Mouse (Mus musculus) intestine, embryonic 14.5 days (tissue): Measurements from ENCODE around the gene Fam69b. TPM values are rescaled to one million over a fixed set of nuclear protein-coding genes. Genes with fewer than 3 reads are reported as not detected.

Experiments
- ATAC-seq: fragments of 200-750 bp; cut with Nextera tagmentation; replicated peaks from 2 replicates; pipeline ENCODE4 v1.8.0; 2017; ENCODE audit warnings: low read depth, moderate number of reproducible peaks, moderate TSS enrichment, moderate library complexity; ENCODE audit not compliant: low FRiP score, low TSS enrichment
- DNase-seq: peaks from one replicate; pipeline ENCODE4 v3.0.0-alpha.2; 2018; ENCODE audit warnings: low spot score
- H3K27ac ChIP-seq: fragments of 300-500 bp; sonication (generic); 2 replicates; pipeline ENCODE4 v1.5.1; 2014; ENCODE audit warnings: low read depth, mild to moderate bottlenecking, control low read depth
- H3K27me3 ChIP-seq: fragments of 300-500 bp; sonication (generic); replicated peaks from 2 replicates; pipeline ENCODE4 v1.6.1; 2014; ENCODE audit warnings: low read length, control low read depth; ENCODE audit not compliant: control insufficient read depth, insufficient read depth
- H3K36me3 ChIP-seq: fragments of 300-500 bp; sonication (generic); 2 replicates; pipeline ENCODE4 v1.6.1; 2014; ENCODE audit warnings: low read length, control low read depth; ENCODE audit not compliant: control insufficient read depth, insufficient read depth
- H3K4me1 ChIP-seq: fragments of 300-500 bp; sonication (generic); replicated peaks from 2 replicates; pipeline ENCODE4 v1.6.1; 2014; ENCODE audit warnings: low read length, control low read depth, mixed read lengths; ENCODE audit not compliant: control insufficient read depth, insufficient read depth
- H3K4me2 ChIP-seq: fragments of 300-500 bp; sonication (generic); 2 replicates; pipeline ENCODE4 v1.6.1; 2014; ENCODE audit warnings: low read length
- H3K4me3 ChIP-seq: fragments of 300-500 bp; sonication (generic); 2 replicates; pipeline ENCODE4 v1.5.1; 2014; ENCODE audit warnings: low read depth, low read length, control low read depth, mixed read lengths
- H3K9ac ChIP-seq: fragments of 300-500 bp; sonication (generic); 2 replicates; pipeline ENCODE4 v1.6.1; 2014; ENCODE audit warnings: mild to moderate bottlenecking, low read length
- H3K9me3 ChIP-seq: fragments of 300-500 bp; sonication (generic); 2 replicates; pipeline ENCODE4 v1.6.1; 2016; ENCODE audit warnings: low read length, control low read depth; ENCODE audit not compliant: control insufficient read depth
- WGBS: fragments of 180-500 bp; shearing (Covaris S2); extraction: QIAGEN DNeasy Blood & Tissue Kit; methylation state at CpG from one replicate; pipeline ENCODE4 v1.1.7; 2014; 5-methylcytosine and 5-hydroxymethylcytosine counted together
- polyA plus RNA-seq: library from polyadenylated mRNA; unstranded; fragments of >200 nt; fragmentation: Nextera tagmentation; extraction: Ambion mirVana; gene quantifications from 2 replicates; pipeline ENCODE4 v1.2.1, GENCODE M21; 2014

Gene Fam69b
- polyA plus RNA-seq, result 39.7 and 41.3 TPM in 2 replicates

GRCm38 (mm10) chr2:26627921-26628739 is at the start of gene Fam69b:
Fam69b (plus strand) TSS chr2:26628457.
- H3K4me3 ChIP-seq, result peak within 1 kb of the TSS; percentile 69
- ATAC-seq, result peak; percentile 60
- H3K9me3 ChIP-seq, result no peaks in the 10 kb centered on the region
- H3K36me3 ChIP-seq, result no peaks in the 10 kb centered on the region
- peak; percentile 84 for DNase-seq
- H3K4me1 ChIP-seq, result peaks cover 21% of the 10 kb centered on the region
- WGBS, result under 1% methylated on average over 69 of the region's 70 CpGs
- peak within 1 kb of the TSS; percentile 91 for H3K9ac ChIP-seq
- H3K27me3 ChIP-seq, result no peaks in the 10 kb centered on the region
- H3K4me2 ChIP-seq, result peak within 1 kb of the TSS; percentile 98
- peak within 1 kb of the TSS; percentile 67 for H3K27ac ChIP-seq

GRCm38 (mm10) chr2:26579714-26580113 is 48.5 kb upstream of the Fam69b start, which contains the start of gene Egfl7:
Egfl7 (plus strand) TSS chr2:26580014.
- H3K4me2 ChIP-seq, result no peak within 1 kb of the TSS
- DNase-seq, result no peak
- WGBS, result 93% methylated on average over 1 of the region's 1 CpGs

DNA sequence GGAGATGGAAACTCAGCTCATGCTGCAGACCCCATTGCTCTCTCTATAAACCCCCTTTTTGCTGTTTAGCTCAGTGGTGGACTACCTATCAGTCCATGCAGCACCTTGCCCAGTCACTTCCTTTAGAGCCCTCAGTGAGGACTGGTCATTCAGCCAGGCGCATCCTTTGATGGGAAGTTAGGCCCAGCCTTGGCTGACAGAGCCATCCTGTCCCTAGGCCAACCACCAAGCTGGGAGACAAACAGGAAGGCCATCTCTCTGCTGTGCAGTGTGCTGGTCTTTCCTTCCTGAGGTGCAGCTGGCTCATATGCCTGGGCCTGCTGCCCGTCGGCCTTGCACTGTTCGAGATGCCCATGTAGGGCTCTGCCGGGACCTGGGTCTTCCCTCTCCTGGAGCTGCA is 47.5 kb upstream of the Fam69b start:
- H3K27ac ChIP-seq, result no peak overlapping the region
- DNase-seq (no peak), ATAC-seq (no peak)
- no peak overlapping the region for H3K9ac ChIP-seq
- H3K4me3 ChIP-seq, result no peak overlapping the region
- no peaks in the 10 kb centered on the region for H3K27me3 ChIP-seq
- 85% methylated on average over 5 of the region's 5 CpGs for WGBS
- no peak overlapping the region for H3K4me2 ChIP-seq
- H3K4me1 ChIP-seq, result peaks cover 6% of the 10 kb centered on the region; the same call in 1 of the 2 replicates
- no peaks in the 10 kb centered on the region for H3K9me3 ChIP-seq
- no peaks in the 10 kb centered on the region for H3K36me3 ChIP-seq

More at GRCm38 (mm10) chr2:26579714-26580113, 48.5 kb upstream of the Fam69b start, which contains the start of gene Egfl7:
- Histone ChIP-seq H3K27me3 (no peaks in the 10 kb centered on the region), H3K4me3 (no peak within 1 kb of the TSS), H3K27ac (peak within 1 kb of the TSS; percentile 2; the same call in 1 of the 2 replicates), H3K4me1 (peaks cover 6% of the 10 kb centered on the region; the same call in 1 of the 2 replicates), H3K36me3 (no peaks in the 10 kb centered on the region), H3K9me3 (no peaks in the 10 kb centered on the region), H3K9ac (no peak within 1 kb of the TSS)
- ATAC-seq, result no peak

DNA sequence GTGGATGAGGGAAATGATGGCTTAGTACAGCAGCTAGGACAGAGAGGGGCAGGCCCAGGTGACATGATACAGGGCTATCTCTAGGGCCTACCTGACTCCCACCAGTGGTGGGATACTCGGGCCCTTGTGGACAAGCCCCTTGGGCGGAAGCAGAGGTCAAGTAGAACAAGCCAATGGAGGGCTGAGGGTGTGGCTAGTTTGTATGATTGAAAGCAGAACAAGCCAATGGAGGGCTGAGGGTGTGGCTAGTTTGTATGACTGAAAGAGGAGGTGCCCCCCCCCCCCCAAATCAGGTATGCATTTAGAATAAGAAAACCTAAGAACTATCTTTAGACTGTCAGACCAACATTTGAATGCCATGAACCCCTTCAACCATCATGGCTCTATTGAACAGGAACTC is 46.1 kb upstream of the Fam69b start:
- H3K36me3 ChIP-seq, result no peaks in the 10 kb centered on the region
- ATAC-seq, result no peak
- H3K27me3 ChIP-seq, result no peaks in the 10 kb centered on the region
- H3K4me3 ChIP-seq, result no peak overlapping the region
- no peak overlapping the region for H3K27ac ChIP-seq
- WGBS, result 66% methylated on average over 2 of the region's 2 CpGs
- no peak overlapping the region for H3K4me2 ChIP-seq
- DNase-seq, result no peak
- peaks cover 6% of the 10 kb centered on the region; the same call in 1 of the 2 replicates for H3K4me1 ChIP-seq
- H3K9me3 ChIP-seq, result no peaks in the 10 kb centered on the region
- no peak overlapping the region for H3K9ac ChIP-seq

DNA sequence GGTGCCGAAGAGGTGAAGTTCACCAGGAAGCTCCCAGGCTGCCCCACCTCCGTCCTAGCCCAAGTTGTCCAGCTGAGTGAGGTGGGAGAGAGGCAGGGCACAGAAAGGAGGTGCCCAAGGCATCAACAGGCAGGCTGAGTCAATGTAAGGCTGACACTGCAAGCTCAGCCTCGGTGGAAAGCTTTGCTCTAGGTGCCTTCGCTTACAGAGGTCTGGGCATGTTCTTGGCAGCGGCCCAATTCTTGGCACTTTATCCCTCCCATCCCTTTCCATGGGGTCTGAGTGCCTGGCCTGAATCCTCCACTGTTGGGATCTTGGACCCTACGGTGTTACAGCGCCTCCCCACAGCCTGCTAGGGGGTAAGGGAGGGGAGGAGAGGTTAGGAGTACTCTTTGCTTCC is 45.5 kb upstream of the Fam69b start:
- H3K9me3 ChIP-seq, result no peaks in the 10 kb centered on the region
- ATAC-seq (no peak), DNase-seq (no peak)
- H3K4me3 ChIP-seq, result no peak overlapping the region
- H3K9ac ChIP-seq, result no peak overlapping the region
- 85% methylated on average over 7 of the region's 7 CpGs for WGBS
- peak overlapping the region; percentile 38; the same call in 1 of the 2 replicates for H3K27ac ChIP-seq
- H3K4me1 ChIP-seq, result peaks cover 6% of the 10 kb centered on the region; the same call in 1 of the 2 replicates
- H3K4me2 ChIP-seq, result no peak overlapping the region
- no peaks in the 10 kb centered on the region for H3K36me3 ChIP-seq
- H3K27me3 ChIP-seq, result no peaks in the 10 kb centered on the region

GRCm38 (mm10) chr2:26583640-26584039 is 44.6 kb upstream of the Fam69b start:
- H3K9me3 ChIP-seq, result no peaks in the 10 kb centered on the region
- peak overlapping the region; percentile 15; the same call in 1 of the 2 replicates for H3K4me3 ChIP-seq
- DNase-seq (no peak), ATAC-seq (no peak)
- 40% methylated on average over 11 of the region's 11 CpGs for WGBS
- peak overlapping the region; percentile 32 for H3K9ac ChIP-seq
- H3K27ac ChIP-seq, result peak overlapping the region; percentile 38; the same call in 1 of the 2 replicates
- no peaks in the 10 kb centered on the region for H3K36me3 ChIP-seq
- H3K4me1 ChIP-seq, result peaks cover 5% of the 10 kb centered on the region; the same call in 1 of the 2 replicates
- H3K4me2 ChIP-seq, result no peak overlapping the region
- no peaks in the 10 kb centered on the region for H3K27me3 ChIP-seq

- no peaks in the 10 kb centered on the region for H3K9me3 ChIP-seq
- WGBS, result 59% methylated on average over 6 of the region's 6 CpGs
- peak overlapping the region; percentile 16 for H3K27ac ChIP-seq
- 0 out of 2 replicates have a peak, but pooled peaks cover 4% of the 10 kb centered on the region for H3K4me1 ChIP-seq
- ATAC-seq, result no peak
- DNase-seq, result no peak
- H3K27me3 ChIP-seq, result no peaks in the 10 kb centered on the region
- no peaks in the 10 kb centered on the region for H3K36me3 ChIP-seq
- peak overlapping the region; percentile 44 for H3K9ac ChIP-seq
- no peak overlapping the region for H3K4me2 ChIP-seq
- H3K4me3 ChIP-seq, result peak overlapping the region; percentile 21
Observed at GRCm38 (mm10) chr2:26585713-26586112, 42.5 kb upstream of the Fam69b start.

- Histone ChIP-seq H3K4me1 (0 out of 2 replicates have a peak, but pooled peaks cover 4% of the 10 kb centered on the region), H3K9me3 (no peaks in the 10 kb centered on the region), H3K36me3 (no peaks in the 10 kb centered on the region), H3K27ac (peak within 1 kb of the TSS; percentile 16), H3K27me3 (no peaks in the 10 kb centered on the region), H3K4me3 (peak within 1 kb of the TSS; percentile 50), H3K9ac (peak within 1 kb of the TSS; percentile 58), H3K4me2 (peak within 1 kb of the TSS; percentile 62)
- DNase-seq (peak; percentile 90), ATAC-seq (peak; percentile 77)
- WGBS, result under 1% methylated on average over 50 of the region's 65 CpGs
Observed at GRCm38 (mm10) chr2:26586294-26587043, 41.8 kb upstream of the Fam69b start, which contains the start of gene Gm20532. Gm20532 (plus strand) TSS chr2:26586639.
